Mouse (Mus musculus) bone marrow, adult 2 months (tissue): ENCODE results near the gene Sugp2.

ENCODE experiments used
- CTCF ChIP-seq: fragments of 200-500 bp; IDR thresholded peaks from 2 replicates; pipeline ENCODE4 v1.5.1; 2011; ENCODE audit warnings: low read length, control low read depth; ENCODE audit not compliant: control insufficient read depth, insufficient read depth
- POLR2A ChIP-seq: fragments of 200-500 bp; IDR thresholded peaks from 2 replicates; pipeline ENCODE4 v1.6.1; 2011; ENCODE audit warnings: low read depth, mild to moderate bottlenecking, control low read depth, low read length, borderline replicate concordance; ENCODE audit not compliant: control insufficient read depth

- TF ChIP-seq POLR2A (no peak), CTCF (no peak)
These were observed 36.4 kb upstream of the Sugp2 start for GRCm38 (mm10) chr8:70197603-70198002.
